Mouse (Mus musculus) heart, postnatal 0 days (tissue): ENCODE data around the gene Eif5. TPM values are rescaled to one million over a fixed set of nuclear protein-coding genes. Genes with fewer than 3 reads are reported as not detected.

Experiments
- ATAC-seq: fragments of 200-750 bp; cut with Nextera tagmentation; 2 replicates; pipeline ENCODE4 v1.8.0; 2017; ENCODE audit warnings: low read depth, moderate number of reproducible peaks, moderate library complexity; ENCODE audit not compliant: insufficient read depth
- DNase-seq: peaks from one replicate; pipeline ENCODE4 v3.0.0-alpha.2; 2016; ENCODE audit warnings: low spot score
- H3K27ac ChIP-seq: fragments of 300-500 bp; sonication (generic); 2 replicates; pipeline ENCODE4 v1.5.1; 2014; ENCODE audit warnings: low read depth, mild to moderate bottlenecking
- H3K27me3 ChIP-seq: fragments of 300-500 bp; sonication (generic); 2 replicates; pipeline ENCODE4 v1.6.1; 2014; ENCODE audit warnings: low read length, mixed read lengths; ENCODE audit not compliant: control insufficient read depth, insufficient read depth
- H3K36me3 ChIP-seq: fragments of 300-500 bp; sonication (generic); replicated peaks from 2 replicates; pipeline ENCODE4 v1.6.1; 2014; ENCODE audit warnings: low read length, mixed read lengths; ENCODE audit not compliant: control insufficient read depth, insufficient read depth
- H3K4me1 ChIP-seq: fragments of 300-500 bp; sonication (generic); 2 replicates; pipeline ENCODE4 v1.6.1; 2014; ENCODE audit warnings: antibody characterized with exemption; ENCODE audit not compliant: control insufficient read depth, insufficient read depth
- H3K4me2 ChIP-seq: fragments of 300-500 bp; sonication (generic); 2 replicates; pipeline ENCODE4 v1.6.1; 2014; ENCODE audit warnings: low read depth, mild to moderate bottlenecking, low read length, moderate library complexity
- H3K4me3 ChIP-seq: fragments of 300-500 bp; sonication (generic); 2 replicates; pipeline ENCODE4 v1.5.1; 2014; ENCODE audit warnings: low read depth, low read length
- H3K9ac ChIP-seq: fragments of 300-500 bp; sonication (generic); replicated peaks from 2 replicates; pipeline ENCODE4 v1.6.1; 2014; ENCODE audit warnings: low read depth, low read length, mixed read lengths
- H3K9me3 ChIP-seq: fragments of 300-500 bp; sonication (generic); replicated peaks from 2 replicates; pipeline ENCODE4 v1.6.1; 2016; ENCODE audit warnings: low read length; ENCODE audit not compliant: control insufficient read depth
- CTCF ChIP-seq: IDR thresholded peaks from 2 replicates; pipeline ENCODE4 v1.5.1; 2016; ENCODE audit warnings: antibody characterized with exemption, control low read depth, low read depth
- EP300 ChIP-seq: IDR thresholded peaks from 2 replicates; pipeline ENCODE4 v1.6.1; 2016; ENCODE audit warnings: antibody characterized with exemption, low read depth
- WGBS: fragments of 180-500 bp; shearing (Covaris S2); extraction: QIAGEN DNeasy Blood & Tissue Kit; methylation state at CpG from one replicate; pipeline ENCODE4 v1.1.7; 2014; 5-methylcytosine and 5-hydroxymethylcytosine counted together
- polyA plus RNA-seq: library from polyadenylated mRNA; unstranded; fragments of >200 nt; fragmentation: Nextera tagmentation; extraction: Ambion mirVana; gene quantifications from 2 replicates; pipeline ENCODE4 v1.2.1, GENCODE M21; 2015
- total RNA-seq: library from RNA; depleted of rRNA; stranded (reverse); fragments of >200 nt; gene quantifications from 2 replicates; pipeline ENCODE4 v1.2.3, GENCODE M21; 2014; ENCODE audit warnings: low replicate concordance; rRNA removed

Eif5 gene
- total and polyA plus RNA-seq, 2 experiments from 2014 or later, result 153 to 361 TPM

DNA sequence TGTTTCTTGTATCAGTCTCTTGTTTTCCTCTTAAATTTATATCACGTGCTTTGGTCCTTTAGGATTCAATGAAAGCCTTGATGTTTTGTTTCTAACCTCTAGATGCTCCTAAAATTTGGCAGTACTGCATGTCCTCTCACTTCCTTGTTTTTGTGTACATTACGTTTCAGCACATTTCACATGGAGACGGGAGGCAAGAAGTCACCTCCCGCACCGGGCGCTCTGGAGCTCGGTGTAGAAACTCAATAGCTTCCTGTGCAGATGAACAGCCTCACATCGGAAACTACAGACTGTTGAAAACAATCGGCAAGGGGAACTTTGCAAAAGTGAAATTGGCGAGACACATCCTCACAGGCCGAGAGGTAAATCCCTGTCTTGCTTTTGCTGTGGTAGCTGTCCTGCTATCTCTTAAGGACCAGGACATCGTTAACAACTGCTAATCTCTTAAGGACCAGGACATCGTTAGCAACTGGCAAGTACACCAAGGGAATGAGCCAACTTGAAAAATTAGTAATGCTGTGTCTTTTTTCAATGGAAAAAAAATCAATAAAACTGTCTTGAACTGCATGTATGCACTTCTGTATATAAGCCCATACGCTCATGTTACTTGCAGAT, 54.7 kb downstream of the Eif5 start:
- no peaks in the 10 kb centered on the region for H3K9me3 ChIP-seq
- peak; percentile 23 for DNase-seq
- peak overlapping the region; percentile 5; the same call in 1 of the 2 replicates for H3K27ac ChIP-seq
- TF ChIP-seq EP300, result peak; percentile 62
- no peak for TF ChIP-seq CTCF
- WGBS, result 59% methylated on average over 14 of the region's 14 CpGs
- 0 out of 2 replicates have a peak overlapping the region, but pooled peaks have one; percentile 13 for H3K4me2 ChIP-seq
- H3K4me1 ChIP-seq, result no peaks in the 10 kb centered on the region
- peaks cover 39% of the 10 kb centered on the region for H3K36me3 ChIP-seq
- no peaks in the 10 kb centered on the region for H3K27me3 ChIP-seq
- H3K4me3 ChIP-seq, result no peak overlapping the region
- no peak for ATAC-seq
- H3K9ac ChIP-seq, result no peak overlapping the region

DNA sequence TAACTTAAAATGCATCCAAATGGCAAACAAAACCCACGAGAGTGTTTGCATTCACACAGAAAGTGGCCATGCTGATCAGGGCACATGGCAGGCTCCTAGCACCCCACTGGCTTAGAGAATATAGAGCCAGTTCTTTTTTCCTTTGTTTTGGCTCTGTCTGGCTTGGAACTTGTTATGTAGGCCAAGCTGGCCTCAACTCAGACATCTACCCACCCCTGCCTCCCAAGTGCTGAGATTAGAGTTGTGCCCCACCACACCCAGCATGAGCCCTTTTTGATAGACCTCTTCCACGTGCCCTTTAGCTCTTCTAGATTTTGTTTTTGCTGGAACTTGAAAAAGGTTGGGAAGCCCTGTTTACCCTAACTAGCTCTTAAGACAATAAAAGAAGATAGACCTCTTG, 56.0 kb downstream of the Eif5 start:
- Histone ChIP-seq H3K27ac (0 out of 2 replicates have a peak overlapping the region, but pooled peaks have one; percentile 15), H3K4me3 (no peak overlapping the region), H3K9me3 (no peaks in the 10 kb centered on the region), H3K4me1 (no peaks in the 10 kb centered on the region), H3K9ac (no peak overlapping the region), H3K27me3 (no peaks in the 10 kb centered on the region), H3K4me2 (no peak overlapping the region), H3K36me3 (peaks cover 45% of the 10 kb centered on the region)
- no peak for DNase-seq
- WGBS, result 70% methylated on average over 2 of the region's 2 CpGs
- ATAC-seq, result no peak
- TF ChIP-seq CTCF, result no peak
- no peak for TF ChIP-seq EP300

Other genes starting within 250 kb of the Eif5 start
- 119 and 147 TPM in 2 replicates for gene Cdc42bpb, start 160.3 kb upstream of the Eif5 start, total RNA-seq
- gene Cdc42bpb, start 160.3 kb upstream of the Eif5 start, polyA plus RNA-seq, result 13.9 and 18.2 TPM in 2 replicates
- not detected in 2 replicates for gene Lbhd2, start 131.2 kb upstream of the Eif5 start, total RNA-seq
- not detected in 2 replicates for gene Lbhd2, start 131.2 kb upstream of the Eif5 start, polyA plus RNA-seq
- gene Exoc3l4, start 121.0 kb upstream of the Eif5 start, total RNA-seq, result 7.9 and 51.6 TPM in 2 replicates
- gene Exoc3l4, start 121.0 kb upstream of the Eif5 start, polyA plus RNA-seq, result 8.5 and 9.8 TPM in 2 replicates
- gene Tnfaip2, start 95.5 kb upstream of the Eif5 start, total RNA-seq, result 12.5 and 14.8 TPM in 2 replicates
- gene Tnfaip2, start 95.5 kb upstream of the Eif5 start, polyA plus RNA-seq, result 8.9 and 9.5 TPM in 2 replicates
- gene Gm266, start 52.2 kb upstream of the Eif5 start, total RNA-seq, result 4.0 and 4.3 TPM in 2 replicates
- 0.85 and 1.3 TPM in 2 replicates for gene Gm266, start 52.2 kb upstream of the Eif5 start, polyA plus RNA-seq
- gene Mark3, start 36.5 kb downstream of the Eif5 start, total RNA-seq, result 66.3 and 80.1 TPM in 2 replicates
- gene Mark3, start 36.5 kb downstream of the Eif5 start, polyA plus RNA-seq, result 16.5 and 20.0 TPM in 2 replicates
- gene Ckb, start 134.3 kb downstream of the Eif5 start, total RNA-seq, result 735 and 758 TPM in 2 replicates
- gene Ckb, start 134.3 kb downstream of the Eif5 start, polyA plus RNA-seq, result 334 and 359 TPM in 2 replicates
- gene Trmt61a, start 140.1 kb downstream of the Eif5 start, total RNA-seq, result 23.5 and 24.9 TPM in 2 replicates
- gene Trmt61a, start 140.1 kb downstream of the Eif5 start, polyA plus RNA-seq, result 4.1 and 6.1 TPM in 2 replicates
- 13.3 and 16.3 TPM in 2 replicates for gene Bag5, start 175.2 kb downstream of the Eif5 start, total RNA-seq
- 32.4 and 34.7 TPM in 2 replicates for gene Bag5, start 175.2 kb downstream of the Eif5 start, polyA plus RNA-seq
- 18.5 and 50.7 TPM in 2 replicates for gene Apopt1, start 175.2 kb downstream of the Eif5 start, total RNA-seq
- gene Apopt1, start 175.2 kb downstream of the Eif5 start, polyA plus RNA-seq, result 56.4 and 58.9 TPM in 2 replicates
- gene Klc1, start 220.8 kb downstream of the Eif5 start, total RNA-seq, result 82.7 and 129 TPM in 2 replicates
- gene Klc1, start 220.8 kb downstream of the Eif5 start, polyA plus RNA-seq, result 86.8 and 90.9 TPM in 2 replicates